Mouse (Mus musculus) cerebellum, adult 2 months (tissue): ENCODE data around the gene Cc2d2b. TPM values are rescaled to one million over a fixed set of nuclear protein-coding genes. Genes with fewer than 3 reads are reported as not detected.

Experiments
- DNase-seq, 2 experiments: peaks; one replicate each; pipeline ENCODE4 v3.0.0; 2021
- H3K27ac ChIP-seq: fragments of 200-500 bp; 2 replicates; pipeline ENCODE4 v1.5.1; 2012; ENCODE audit warnings: low read length, control low read depth, inconsistent platforms; ENCODE audit not compliant: insufficient read depth
- H3K27me3 ChIP-seq: fragments of 200-500 bp; 2 replicates; pipeline ENCODE4 v1.6.1; 2012; ENCODE audit warnings: inconsistent platforms, mild to moderate bottlenecking, low read length, moderate library complexity; ENCODE audit not compliant: control insufficient read depth, insufficient read depth
- H3K4me1 ChIP-seq: fragments of 200-500 bp; 2 replicates; pipeline ENCODE4 v1.6.1; 2011; ENCODE audit warnings: low read length; ENCODE audit not compliant: control insufficient read depth, insufficient read depth
- H3K4me3 ChIP-seq: fragments of 200-500 bp; replicated peaks from 2 replicates; pipeline ENCODE3; 2011; ENCODE audit warnings: mild to moderate bottlenecking, low read depth, low read length, control low read depth; ENCODE audit not compliant: insufficient read depth
- CTCF ChIP-seq: fragments of 200-500 bp; IDR thresholded peaks from 2 replicates; pipeline ENCODE4 v1.5.1; 2011; ENCODE audit warnings: low read depth, mild to moderate bottlenecking, control low read depth, low read length, moderate library complexity, borderline replicate concordance; ENCODE audit not compliant: insufficient read depth
- POLR2A ChIP-seq: fragments of 200-500 bp; IDR thresholded peaks from 2 replicates; pipeline ENCODE4 v1.6.1; 2011; ENCODE audit warnings: low read length, control low read depth, borderline replicate concordance; ENCODE audit not compliant: insufficient read depth
- WGBS: fragments of 180-500 bp; shearing (Covaris S2); methylation state at CpG from one replicate; pipeline ENCODE4 v1.1.7; 2018; 5-methylcytosine and 5-hydroxymethylcytosine counted together
- polyA plus RNA-seq: library from polyadenylated mRNA; depleted of rRNA; stranded (reverse); fragments of >200 nt; gene quantifications from 2 replicates; pipeline ENCODE4 v1.2.3, GENCODE M21; 2012

The Cc2d2b gene
- polyA plus RNA-seq, 1 experiment: 0.07 TPM

- Histone ChIP-seq H3K4me3 (peak within 1 kb of the TSS; percentile 92), H3K27ac (peak within 1 kb of the TSS; percentile 82), H3K4me1 (0 out of 2 replicates have a peak, but pooled peaks cover 2% of the 10 kb centered on the region), H3K27me3 (no peaks in the 10 kb centered on the region; the same call in 1 of the 2 replicates)
- peak; percentile 96 for DNase-seq
- under 1% methylated on average over 71 of the region's 71 CpGs for WGBS
- TF ChIP-seq POLR2A: peak; percentile 52; the same call in 1 of the 2 replicates
- no peak for TF ChIP-seq CTCF
Observed at GRCm38 (mm10) chr19:40830703-40831415, 82.3 kb downstream of the Cc2d2b start, which contains the start of gene Ccnj. Gene Ccnj (plus strand): TSS chr19:40831279.

- Histone ChIP-seq H3K4me3 (peak overlapping the region; percentile 92), H3K27ac (peak overlapping the region; percentile 74), H3K4me1 (0 out of 2 replicates have a peak, but pooled peaks cover 2% of the 10 kb centered on the region), H3K27me3 (no peaks in the 10 kb centered on the region; the same call in 1 of the 2 replicates)
- under 1% methylated on average over 73 of the region's 76 CpGs for WGBS
- peak; percentile 40 to 47 for DNase-seq
- TF ChIP-seq CTCF (no peak), POLR2A (no peak)
Observed at GRCm38 (mm10) chr19:40831416-40832201, 83.1 kb downstream of the Cc2d2b start.

GRCm38 (mm10) chr19:40832361-40832760, 83.8 kb downstream of the Cc2d2b start:
- H3K27me3 ChIP-seq: no peaks in the 10 kb centered on the region
- peak overlapping the region; percentile 92 for H3K4me3 ChIP-seq
- H3K4me1 ChIP-seq: 0 out of 2 replicates have a peak, but pooled peaks cover 2% of the 10 kb centered on the region
- DNase-seq: no peak
- WGBS: 21% methylated on average over 5 of the region's 5 CpGs
- H3K27ac ChIP-seq: no peak overlapping the region
- TF ChIP-seq POLR2A (no peak), CTCF (no peak)

GRCm38 (mm10) chr19:40834436-40834835, 85.9 kb downstream of the Cc2d2b start:
- 87% methylated on average over 6 of the region's 6 CpGs for WGBS
- 0 out of 2 replicates have a peak, but pooled peaks cover 2% of the 10 kb centered on the region for H3K4me1 ChIP-seq
- TF ChIP-seq POLR2A (no peak), CTCF (no peak)

GRCm38 (mm10) chr19:40838205-40838604, 89.7 kb downstream of the Cc2d2b start:
- TF ChIP-seq POLR2A (no peak), CTCF (no peak)
- Histone ChIP-seq H3K4me1 (no peaks in the 10 kb centered on the region), H3K4me3 (no peak overlapping the region), H3K27me3 (no peaks in the 10 kb centered on the region), H3K27ac (no peak overlapping the region)
- 95% methylated on average over 7 of the region's 7 CpGs for WGBS
- no peak for DNase-seq

More at GRCm38 (mm10) chr19:40834436-40834835, 85.9 kb downstream of the Cc2d2b start:
- H3K4me3 ChIP-seq: no peak overlapping the region
- H3K27me3 ChIP-seq: no peaks in the 10 kb centered on the region
- no peak for DNase-seq
- no peak overlapping the region for H3K27ac ChIP-seq

GRCm38 (mm10) chr19:40840303-40840702, 91.8 kb downstream of the Cc2d2b start:
- TF ChIP-seq CTCF: no peak
- no peak for TF ChIP-seq POLR2A
- 47% methylated on average over 6 of the region's 6 CpGs for WGBS
- Histone ChIP-seq H3K4me3 (no peak overlapping the region), H3K27me3 (no peaks in the 10 kb centered on the region), H3K27ac (no peak overlapping the region), H3K4me1 (no peaks in the 10 kb centered on the region)
- DNase-seq: no peak

GRCm38 (mm10) chr19:40841083-40841482, 92.5 kb downstream of the Cc2d2b start:
- no peak overlapping the region for H3K4me3 ChIP-seq
- 93% methylated on average over 6 of the region's 6 CpGs for WGBS
- H3K4me1 ChIP-seq: no peaks in the 10 kb centered on the region
- no peak for DNase-seq
- H3K27me3 ChIP-seq: no peaks in the 10 kb centered on the region
- TF ChIP-seq CTCF (no peak), POLR2A (no peak)
- no peak overlapping the region for H3K27ac ChIP-seq
